Mouse (Mus musculus) CD4-positive helper T cell, adult 2 months (primary cell): ENCODE results near the gene Degs2.
A peak's percentile ranks its signal among the peaks of the same experiment; 100 is the strongest.

Source experiments
- DNase-seq: peaks from one replicate; pipeline ENCODE4 v3.0.0-alpha.2; 2012; ENCODE audit warnings: low read depth, missing footprints, low spot score

The Degs2 gene

GRCm38 (mm10) chr12:108700037-108700436 lies 2.1 kb downstream of the Degs2 start:
- no peak for DNase-seq

GRCm38 (mm10) chr12:108699576-108699975 lies 2.5 kb downstream of the Degs2 start:
- DNase-seq = no peak

GRCm38 (mm10) chr12:108698697-108699471 lies 3.2 kb downstream of the Degs2 start:
- no peak for DNase-seq

- no peak for DNase-seq
Observed at GRCm38 (mm10) chr12:108694223-108694622, 7.9 kb downstream of the Degs2 start.

- DNase-seq = no peak
Observed at GRCm38 (mm10) chr12:108693592-108693991, 8.5 kb downstream of the Degs2 start.

GRCm38 (mm10) chr12:108690529-108690928 lies 11.6 kb downstream of the Degs2 start:
- DNase-seq = no peak

GRCm38 (mm10) chr12:108689167-108689566 lies 12.9 kb downstream of the Degs2 start:
- no peak for DNase-seq

GRCm38 (mm10) chr12:108686926-108687325 lies 15.2 kb downstream of the Degs2 start:
- DNase-seq = no peak

- no peak for DNase-seq
Observed at GRCm38 (mm10) chr12:108686463-108686862, 15.7 kb downstream of the Degs2 start.

GRCm38 (mm10) chr12:108682240-108683023 lies 19.7 kb downstream of the Degs2 start:
- no peak for DNase-seq

- DNase-seq = no peak
Observed at GRCm38 (mm10) chr12:108680861-108681260, 21.3 kb downstream of the Degs2 start.

GRCm38 (mm10) chr12:108678366-108678765 lies 23.7 kb downstream of the Degs2 start:
- DNase-seq = no peak

- no peak for DNase-seq
Observed at GRCm38 (mm10) chr12:108677116-108677515, 25.0 kb downstream of the Degs2 start.

- DNase-seq = no peak
Observed at GRCm38 (mm10) chr12:108675614-108676401, 26.3 kb downstream of the Degs2 start.

- no peak for DNase-seq
Observed at GRCm38 (mm10) chr12:108674916-108675315, 27.2 kb downstream of the Degs2 start.

GRCm38 (mm10) chr12:108674502-108674901 lies 27.6 kb downstream of the Degs2 start:
- no peak for DNase-seq

- DNase-seq = no peak
Observed at GRCm38 (mm10) chr12:108673546-108673945, 28.6 kb downstream of the Degs2 start.

GRCm38 (mm10) chr12:108672908-108673307 lies 29.2 kb downstream of the Degs2 start:
- DNase-seq = no peak

GRCm38 (mm10) chr12:108671541-108671940 lies 30.6 kb downstream of the Degs2 start:
- no peak for DNase-seq

- DNase-seq = no peak
Observed at GRCm38 (mm10) chr12:108668606-108669235, 33.4 kb downstream of the Degs2 start.

GRCm38 (mm10) chr12:108657350-108657749 lies 44.8 kb downstream of the Degs2 start:
- DNase-seq = peak; percentile 56
